Comparison of ENCODE assay signal across 13 mouse cellular contexts in the genomic region with DNA sequence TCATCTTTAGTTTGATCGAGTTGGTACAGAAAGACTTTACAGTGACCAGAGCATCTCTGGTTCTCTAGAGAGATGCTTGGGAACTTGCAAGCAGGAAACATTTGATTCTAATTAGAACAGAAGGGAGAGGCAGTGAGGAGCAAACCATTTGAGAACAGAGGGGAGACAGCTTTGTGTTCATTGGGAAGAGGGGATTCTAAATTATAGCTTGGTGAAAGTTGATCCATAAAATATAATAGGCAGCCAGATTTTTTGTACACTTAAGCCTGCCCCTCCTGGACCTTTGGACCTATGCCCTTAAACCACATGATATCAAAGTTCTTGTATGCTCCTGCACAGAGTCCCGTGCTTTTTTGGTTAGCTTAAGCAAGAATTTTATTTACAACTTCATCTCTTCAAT.
DNase-seq lines count a peak whose midpoint lies in the region; ATAC-seq and TF ChIP-seq lines count a peak whose summit lies in the region.
"Had no signal": no experiment of that assay in that cellular context is flagged by ENCODE, and none has a peak within 500 bp of the region (broad histone marks: within the 10 kb centered on the region; RNA-seq: fewer than 3 reads in every experiment).

No protein-coding gene starts in this region.

- no peak for ATAC-seq in forebrain, postnatal 0 days
- ATAC-seq in kidney, embryonic 14.5 days (ENCODE audit: low FRiP score, low TSS enrichment) = no peak
- ATAC-seq in megakaryocyte-erythroid progenitor cell, adult 5-6 weeks (replicated peaks; ENCODE audit: low FRiP score, low TSS enrichment, poor library complexity, severe bottlenecking) = no peak
- ATAC-seq in inflammation-experienced regulatory T-cells, adult 6 months = no peak

- 66% methylated on average over 2 of the region's 2 CpGs for WGBS in forebrain, embryonic 10.5 days
- 78% methylated on average over 2 of the region's 2 CpGs for WGBS in forebrain, postnatal 0 days
- WGBS in kidney, embryonic 14.5 days = 56% methylated on average over 2 of the region's 2 CpGs

- H3K4me2 ChIP-seq in forebrain, postnatal 0 days (ENCODE audit: low read depth) = no peak overlapping the region
- H3K4me2 ChIP-seq in kidney, embryonic 14.5 days (replicated peaks; ENCODE audit: low read depth, low read length) = no peak overlapping the region
- H3K4me2 ChIP-seq: liver, embryonic 15.5 days; midbrain, embryonic 11.5 days had no signal

- H3K9ac ChIP-seq in forebrain, postnatal 0 days = no peak overlapping the region
- H3K9ac ChIP-seq in kidney, embryonic 14.5 days (ENCODE audit: low read depth, low read length) = no peak overlapping the region
- H3K9ac ChIP-seq: liver, embryonic 15.5 days had no signal

- peaks cover 44% of the 10 kb centered on the region for H3K4me1 ChIP-seq in forebrain, embryonic 10.5 days
- 0 out of 2 replicates have a peak, but pooled peaks cover 3% of the 10 kb centered on the region for H3K4me1 ChIP-seq in forebrain, postnatal 0 days (ENCODE audit: insufficient read depth)
- peaks cover 25% of the 10 kb centered on the region for H3K4me1 ChIP-seq in kidney, embryonic 14.5 days (ENCODE audit: control insufficient read depth, insufficient read depth, low read length)
- H3K4me1 ChIP-seq in embryonic fibroblast, embryonic 13.5 days (ENCODE audit: control insufficient read depth, insufficient read depth, low read length) = peaks cover 17% of the 10 kb centered on the region

- H3K9me3 ChIP-seq in forebrain, embryonic 10.5 days = no peaks in the 10 kb centered on the region
- no peaks in the 10 kb centered on the region for H3K9me3 ChIP-seq in forebrain, postnatal 0 days (ENCODE audit: low read length)
- no peaks in the 10 kb centered on the region for H3K9me3 ChIP-seq in kidney, embryonic 14.5 days (ENCODE audit: control insufficient read depth, low read length)
- H3K9me3 ChIP-seq: liver, embryonic 15.5 days had no signal

- no peak for TF ChIP-seq CTCF in forebrain, postnatal 0 days (IDR thresholded peaks at IDR 0.05; ENCODE audit: low read depth)
- TF ChIP-seq CTCF in embryonic fibroblast, embryonic 13.5 days (IDR thresholded peaks at IDR 0.05; ENCODE audit: borderline replicate concordance, insufficient read depth, low read length) = no peak

- H3K27me3 ChIP-seq in forebrain, embryonic 10.5 days (ENCODE audit: poor library complexity, severe bottlenecking) = no peaks in the 10 kb centered on the region
- H3K27me3 ChIP-seq in forebrain, postnatal 0 days (ENCODE audit: insufficient read depth, low read length) = no peaks in the 10 kb centered on the region
- H3K27me3 ChIP-seq in kidney, embryonic 14.5 days (ENCODE audit: control insufficient read depth, insufficient read depth, low read length) = no peaks in the 10 kb centered on the region
- H3K27me3 ChIP-seq: liver, embryonic 15.5 days had no signal

- no peak for DNase-seq in forebrain, embryonic 10.5 days (ENCODE audit: extremely low spot score, low spot score)
- DNase-seq in forebrain, postnatal 0 days = no peak
- DNase-seq in kidney, adult 8-10 months = peak; percentile 57 to 59
- DNase-seq in retina, postnatal 1 day = peak; percentile 72
- DNase-seq: adrenal gland, postnatal 14 days; cerebellum, adult 2 months; heart, postnatal 14 days had no signal

- 0 out of 2 replicates have a peak overlapping the region, but pooled peaks have one; percentile 48 for H3K27ac ChIP-seq in forebrain, embryonic 10.5 days
- no peak overlapping the region for H3K27ac ChIP-seq in forebrain, postnatal 0 days (ENCODE audit: low read depth, low read length)
- H3K27ac ChIP-seq in kidney, embryonic 14.5 days (ENCODE audit: low read depth, low read length) = no peak overlapping the region
- peak overlapping the region; percentile 99 for H3K27ac ChIP-seq in embryonic fibroblast, embryonic 13.5 days (ENCODE audit: insufficient read depth, low read length)
- H3K27ac ChIP-seq: liver, embryonic 15.5 days had no signal

- no peak overlapping the region for H3K4me3 ChIP-seq in forebrain, embryonic 10.5 days
- no peak overlapping the region for H3K4me3 ChIP-seq in forebrain, postnatal 0 days (ENCODE audit: low read depth, low read length)
- H3K4me3 ChIP-seq in kidney, embryonic 14.5 days (ENCODE audit: low read length) = no peak overlapping the region
- no peak overlapping the region for H3K4me3 ChIP-seq in embryonic fibroblast, embryonic 13.5 days (ENCODE audit: insufficient read depth, low read length)
- H3K4me3 ChIP-seq: liver, embryonic 15.5 days had no signal

- no peak for TF ChIP-seq POLR2A in embryonic fibroblast, embryonic 13.5 days (IDR thresholded peaks at IDR 0.05; ENCODE audit: low read depth, low read length)

- H3K36me3 ChIP-seq in forebrain, embryonic 10.5 days (replicated peaks) = no peaks in the 10 kb centered on the region
- H3K36me3 ChIP-seq in forebrain, postnatal 0 days (ENCODE audit: insufficient read depth) = no peaks in the 10 kb centered on the region
- no peaks in the 10 kb centered on the region for H3K36me3 ChIP-seq in kidney, embryonic 14.5 days (ENCODE audit: control insufficient read depth, insufficient read depth, low read length)

Comparison
In these comparisons a context has a peak if more than half of its experiments do, and no peak if none do; other contexts are left out.
1. H3K27ac ChIP-seq: peak in forebrain, embryonic 10.5 days (single experiment) and embryonic fibroblast, embryonic 13.5 days (single experiment); none in forebrain, postnatal 0 days (single experiment) and kidney, embryonic 14.5 days (single experiment).
2. DNase-seq: peak in kidney, adult 8-10 months (2 of 2) and retina, postnatal 1 day (single experiment); none in forebrain, embryonic 10.5 days (single experiment) and forebrain, postnatal 0 days (single experiment).